Mouse (Mus musculus): ENCODE data around the gene Ddx25. TPM values are rescaled to one million over a fixed set of nuclear protein-coding genes. Genes with fewer than 3 reads are reported as not detected.

Gene Ddx25
- total RNA-seq (2021): under 1 TPM; 0.56 to 0.79 TPM
- long read RNA-seq, experiment 1, full-length matches to known transcripts: 3 of 4 reads
- long read RNA-seq, experiment 1, partial matches to known transcripts: 0 of 4 reads
- long read RNA-seq, experiment 1, other reads (novel, unspliced or antisense): 1 of 4 reads
- long read RNA-seq, experiment 2, full-length matches to known transcripts: 1 of 2 reads
- long read RNA-seq, experiment 2, partial matches to known transcripts: 1 of 2 reads
- long read RNA-seq, experiment 2, other reads (novel, unspliced or antisense): 0 of 2 reads

- DNase-seq: peak; percentile 19 to 26
These were observed at the start of gene Ddx25, which contains the start of gene Pus3 for GRCm38 (mm10) chr9:35558257-35559008. Gene Ddx25, minus strand, starts transcription at chr9:35558528. Gene Pus3, plus strand, starts transcription at chr9:35558595.

DNA sequence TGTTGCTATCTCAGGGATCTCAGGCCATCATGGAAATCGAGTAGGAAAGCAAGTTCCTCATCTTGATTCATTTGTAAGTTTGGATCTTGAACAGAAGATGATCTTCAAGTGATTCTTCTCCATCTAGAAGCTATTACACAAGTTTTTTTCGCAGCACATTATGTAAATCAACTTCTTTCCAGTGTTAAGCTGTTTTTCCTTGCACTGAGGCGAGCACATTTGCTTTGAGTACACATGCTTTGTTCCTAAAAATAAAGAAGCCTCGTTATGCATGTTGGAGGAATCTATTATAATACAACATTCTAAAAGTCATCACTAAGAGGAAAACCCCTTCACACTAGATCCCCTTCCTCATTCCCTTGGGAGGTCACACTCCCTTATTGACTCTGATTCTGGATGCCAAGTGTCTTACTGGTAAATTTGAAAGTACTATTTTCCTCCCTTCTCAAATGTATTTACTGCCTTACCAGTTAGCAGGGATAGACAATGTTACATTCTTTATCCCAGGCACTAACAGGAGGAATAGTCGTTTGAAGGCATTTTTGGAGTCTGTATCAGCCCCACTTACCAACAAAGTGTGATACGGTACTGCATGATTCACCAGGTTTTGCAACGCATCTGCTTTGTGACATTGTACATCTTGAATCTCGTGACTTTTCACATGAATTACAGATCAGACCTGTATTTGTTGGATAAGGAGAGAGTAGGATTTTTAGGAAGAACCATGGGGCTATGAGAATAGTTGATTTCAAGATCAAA is 49.5 kb upstream of the Ddx25 start:
- no peak for DNase-seq

- peak in 1 of 2 experiments; percentile 7 for DNase-seq
These were observed 34.6 kb upstream of the Ddx25 start for GRCm38 (mm10) chr9:35592903-35593302.

- no peak for DNase-seq
These were observed 29.3 kb upstream of the Ddx25 start for GRCm38 (mm10) chr9:35587674-35588073.

DNA sequence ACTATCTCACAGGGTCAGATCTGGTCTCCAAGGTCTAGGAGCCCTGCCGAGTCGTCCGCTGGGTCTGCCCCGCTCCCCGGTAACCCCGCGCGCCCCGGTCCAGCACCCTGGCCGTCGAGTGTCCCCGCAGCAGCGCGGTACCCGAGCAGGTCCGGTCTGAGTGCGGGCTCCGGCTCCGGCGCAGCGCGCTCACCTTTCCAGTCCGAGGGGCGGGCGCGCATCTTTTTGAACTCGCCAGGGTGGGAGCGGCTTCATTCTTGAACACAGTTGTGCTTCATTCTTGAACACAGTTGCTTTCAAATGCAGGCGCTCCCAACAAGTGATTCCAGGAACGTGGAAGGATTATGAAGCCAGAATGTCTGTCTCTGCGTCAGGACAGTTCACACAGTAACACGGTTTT is 16.1 kb upstream of the Ddx25 start:
- DNase-seq: no peak

DNA sequence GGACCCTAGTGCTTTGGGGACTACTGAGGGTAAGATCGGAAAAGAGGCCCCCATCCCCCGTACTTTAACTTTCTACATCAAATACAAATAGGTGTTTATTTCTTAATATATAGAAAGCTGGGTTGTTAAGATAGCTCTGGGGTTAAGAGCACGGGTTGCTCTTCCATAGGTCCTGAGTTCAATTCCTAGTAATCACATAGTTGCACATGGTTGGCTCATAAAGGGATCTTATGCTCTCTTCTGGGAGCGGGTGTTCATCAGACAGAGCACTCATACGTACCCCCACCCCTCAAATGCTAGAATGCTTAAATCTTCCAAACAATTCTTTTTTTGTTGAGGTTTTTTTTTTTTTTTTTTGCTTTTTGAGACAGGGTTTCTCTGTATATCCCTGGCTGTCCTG is 12.3 kb upstream of the Ddx25 start:
- DNase-seq: no peak

DNA sequence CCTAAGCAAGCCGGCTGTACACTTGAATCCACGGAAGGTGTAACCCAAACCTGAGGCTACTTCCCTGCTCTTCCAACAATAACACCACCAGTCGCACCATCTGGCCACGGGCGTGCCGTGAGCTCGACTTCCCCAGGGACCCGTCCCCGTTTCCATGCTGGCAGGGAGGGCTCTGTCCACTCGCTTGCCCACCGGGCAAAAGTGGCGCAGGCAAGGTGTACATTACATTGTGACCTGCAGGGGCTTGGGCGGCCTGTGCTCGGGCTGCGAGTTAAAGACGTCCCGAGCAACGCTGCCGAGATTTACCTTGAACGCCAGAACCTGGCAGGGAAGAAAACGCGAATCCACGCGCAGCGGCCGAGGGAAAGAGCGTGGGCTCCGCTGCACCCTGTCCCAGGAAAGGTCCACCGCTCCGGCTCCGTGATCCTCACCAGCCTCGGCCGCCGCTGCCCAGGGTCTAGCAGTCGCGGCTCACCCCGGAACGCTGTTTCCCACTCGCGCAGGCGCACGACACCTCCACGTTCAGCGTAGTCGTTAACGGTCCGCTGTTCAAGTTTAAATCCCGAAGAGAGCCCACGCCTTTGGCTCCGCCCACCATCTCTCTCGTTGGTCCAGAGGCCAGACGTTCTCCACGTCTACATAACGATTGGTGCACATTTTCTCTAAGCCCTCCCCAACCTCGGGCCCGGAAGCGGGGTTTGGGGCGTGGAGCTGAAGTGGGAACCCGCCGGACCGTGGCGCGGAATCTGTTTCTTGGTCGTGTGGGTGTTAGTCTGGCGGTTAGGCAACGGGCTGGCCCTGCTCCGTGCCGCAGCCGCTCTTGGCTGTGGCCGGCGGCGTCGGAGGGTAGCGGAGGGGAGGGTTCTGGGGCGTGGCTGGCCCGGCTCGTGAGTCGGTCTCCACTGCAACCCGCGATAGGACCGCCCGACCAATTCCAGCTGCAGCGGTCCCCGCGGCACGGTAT is 11.5 kb upstream of the Ddx25 start, which contains the start of the genes Pate2 and Hyls1:
Pate2 (plus strand) TSS at position 714 of the 964 bp plus-strand sequence.
Hyls1 (minus strand) TSS at position 828 of the 964 bp plus-strand sequence.
- peak; percentile 95 for DNase-seq

DNA sequence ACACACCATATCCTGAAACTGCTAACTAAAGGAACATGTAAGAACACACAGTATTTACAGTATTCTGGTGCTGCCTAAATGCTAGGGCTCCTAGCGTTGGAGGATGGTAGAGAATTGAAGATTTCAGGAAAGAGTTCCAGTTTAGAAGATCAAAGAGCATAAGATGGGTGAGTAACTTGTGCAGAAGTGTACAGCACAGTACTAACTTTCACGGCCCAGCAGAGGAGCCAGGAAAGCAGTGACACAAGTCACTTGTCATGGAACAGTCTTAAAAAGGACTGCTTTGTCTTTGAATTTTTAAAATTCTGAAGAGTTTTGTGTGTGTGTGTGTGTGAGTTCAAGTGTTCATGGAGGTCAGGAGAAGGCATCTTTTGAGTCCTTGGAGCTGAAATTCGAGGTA is 9.7 kb upstream of the Ddx25 start:
- no peak for DNase-seq

DNA sequence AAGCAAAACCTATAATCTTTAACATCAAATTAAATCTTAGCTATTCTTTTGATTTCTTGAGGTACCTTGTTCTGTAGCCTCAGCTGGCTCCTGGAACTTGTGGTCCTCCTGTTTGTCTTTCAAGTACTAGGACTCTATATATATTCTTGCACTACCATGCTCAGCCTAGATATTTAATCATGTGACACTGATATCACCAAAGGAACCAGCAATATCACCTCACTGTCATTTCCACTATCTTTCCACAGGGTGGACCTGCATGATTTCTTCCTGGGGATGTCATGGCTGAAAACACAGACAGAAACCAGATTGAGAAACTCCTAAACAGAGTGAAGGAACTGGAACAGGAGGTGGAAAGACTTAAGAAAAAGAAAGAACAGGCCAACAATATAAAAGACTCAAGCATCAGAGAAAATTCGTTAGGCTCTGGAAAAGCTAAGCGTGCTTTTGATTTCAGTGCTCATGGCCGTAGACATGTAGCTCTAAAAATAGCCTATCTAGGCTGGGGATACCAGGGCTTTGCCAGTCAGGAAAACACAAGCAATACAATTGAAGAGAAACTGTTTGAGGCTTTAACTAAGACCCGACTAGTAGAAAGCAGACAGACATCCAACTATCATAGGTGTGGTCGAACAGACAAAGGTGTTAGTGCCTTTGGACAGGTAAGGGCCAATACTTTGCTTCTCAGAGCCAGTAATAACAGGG is 6.4 kb upstream of the Ddx25 start:
- DNase-seq: no peak

DNA sequence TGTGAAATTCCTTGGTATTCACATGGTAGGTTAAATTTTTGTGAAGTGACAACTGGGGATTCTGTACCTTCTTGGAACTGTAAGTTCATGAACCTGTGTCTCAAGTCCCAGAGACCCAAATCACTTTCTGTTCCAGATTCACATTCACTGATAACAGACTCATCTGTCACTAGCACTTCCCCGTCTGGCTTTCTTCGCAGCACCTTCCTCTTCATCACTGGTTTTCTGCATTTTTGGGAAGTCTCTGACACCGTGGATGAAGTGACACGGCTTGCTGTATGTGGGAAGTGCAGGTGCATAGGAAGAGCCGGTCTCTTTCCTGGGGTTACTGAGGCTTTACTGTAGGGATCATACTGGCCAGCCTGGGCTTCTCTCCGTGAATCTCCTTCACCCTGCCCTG is 3.3 kb upstream of the Ddx25 start:
- DNase-seq: no peak

GRCm38 (mm10) chr9:35561076-35561475 is 2.7 kb upstream of the Ddx25 start:
- DNase-seq: no peak

- DNase-seq: peak; percentile 82 to 83
These were observed 922 bp upstream of the Ddx25 start for GRCm38 (mm10) chr9:35559009-35559890.

- no peak for DNase-seq
These were observed 1.7 kb downstream of the Ddx25 start for GRCm38 (mm10) chr9:35556494-35557102.

- no peak for DNase-seq
These were observed 9.9 kb downstream of the Ddx25 start for GRCm38 (mm10) chr9:35548455-35548854.

- DNase-seq: no peak
These were observed 11.6 kb downstream of the Ddx25 start for GRCm38 (mm10) chr9:35546745-35547144.

DNA sequence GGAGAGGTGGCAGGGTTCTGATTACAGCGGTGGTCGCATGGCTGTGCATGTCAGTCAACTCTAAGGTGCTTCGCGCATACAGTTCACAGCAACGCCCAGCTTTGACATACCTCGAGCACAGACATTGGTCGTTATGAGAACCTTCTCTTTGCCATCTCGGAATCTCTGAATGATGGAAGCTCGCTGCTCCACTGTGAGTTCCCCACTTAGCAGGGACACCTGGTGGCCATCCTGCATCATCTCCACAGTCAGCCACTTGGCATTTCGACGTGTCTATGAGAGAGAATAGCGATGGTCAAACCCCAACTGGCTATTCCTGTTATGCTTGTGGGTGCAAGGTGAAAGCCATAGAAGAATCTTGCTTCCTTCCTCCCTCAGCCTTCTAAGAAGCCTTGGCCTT is 12.6 kb downstream of the Ddx25 start:
- DNase-seq: no peak

DNA sequence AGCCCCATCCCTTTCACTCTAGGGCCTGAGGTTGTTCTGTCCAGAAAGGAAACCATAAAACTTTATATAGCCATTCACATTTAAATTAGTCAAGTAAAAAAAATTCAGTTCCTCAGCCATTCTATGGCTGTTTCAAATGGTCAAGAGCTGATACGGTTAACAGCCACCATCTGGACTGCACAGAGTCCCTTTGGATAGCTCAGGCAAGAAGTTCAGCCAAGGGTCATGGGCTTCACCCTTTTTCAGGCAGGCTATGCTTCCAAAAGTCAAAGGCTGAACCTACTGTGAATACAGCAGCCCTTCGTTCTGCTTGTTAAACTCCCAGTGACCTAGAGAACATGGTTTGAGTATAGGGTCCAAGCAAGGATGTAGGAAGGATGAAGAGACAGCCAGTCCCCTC is 13.7 kb downstream of the Ddx25 start:
- no peak for DNase-seq

DNA sequence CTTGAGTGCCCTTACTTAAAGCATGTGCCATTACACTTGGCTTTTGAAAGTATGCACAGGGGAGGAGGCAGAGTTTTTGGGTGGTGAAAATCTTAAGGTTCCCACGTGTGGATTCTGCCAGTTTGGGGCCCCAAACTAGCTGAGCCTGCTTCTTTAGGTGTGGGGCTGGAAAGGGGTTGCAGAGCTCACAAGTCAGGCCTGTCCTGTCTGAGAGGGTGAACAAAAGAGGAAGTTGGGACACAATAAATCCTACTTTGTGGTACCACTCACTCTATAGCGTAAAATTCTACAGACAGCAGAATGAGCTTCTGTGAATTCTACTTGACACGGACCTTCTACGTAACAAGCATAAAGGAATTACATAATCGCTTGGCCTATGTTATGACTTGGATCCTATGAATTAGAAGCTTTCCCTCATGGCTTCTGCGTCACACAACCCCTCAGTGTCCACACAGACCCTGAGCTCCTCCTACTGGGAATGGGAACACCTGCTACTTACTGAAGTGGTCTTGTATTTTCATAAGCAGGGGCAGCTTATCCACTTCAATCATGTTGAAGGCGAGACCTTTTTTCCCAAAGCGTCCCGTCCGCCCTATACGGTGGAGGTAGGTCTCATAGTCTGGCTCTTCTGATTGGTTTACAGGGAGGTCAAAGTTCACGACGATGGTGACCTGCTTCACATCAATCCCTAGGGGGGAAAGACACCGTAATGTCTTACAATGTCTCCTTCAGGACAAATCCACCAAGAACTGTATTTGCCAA is 15.0 kb downstream of the Ddx25 start:
- no peak for DNase-seq

- DNase-seq: no peak
These were observed 16.4 kb downstream of the Ddx25 start for GRCm38 (mm10) chr9:35541941-35542340.

All from adrenal gland, postnatal 36 days (tissue).